Mouse (Mus musculus) limb, embryonic 14.5 days (tissue): Measurements from ENCODE around the gene Aldh1b1. TPM values are rescaled to one million over a fixed set of nuclear protein-coding genes. Genes with fewer than 3 reads are reported as not detected.

ENCODE experiments used
- ATAC-seq: fragments of 200-750 bp; cut with Nextera tagmentation; 2 replicates; pipeline ENCODE4 v1.8.0; 2017; ENCODE audit warnings: low read depth, moderate number of reproducible peaks, moderate TSS enrichment; ENCODE audit not compliant: low FRiP score
- DNase-seq: peaks from one replicate; pipeline ENCODE4 v3.0.0-alpha.2; 2015; ENCODE audit warnings: low spot score
- H3K27ac ChIP-seq: fragments of 300-500 bp; sonication (generic); replicated peaks from 2 replicates; pipeline ENCODE4 v1.5.1; 2014; ENCODE audit warnings: low read depth, mild to moderate bottlenecking, low read length, moderate library complexity, mixed read lengths
- H3K27me3 ChIP-seq: fragments of 300-500 bp; sonication (generic); 2 replicates; pipeline ENCODE4 v1.6.1; 2014; ENCODE audit warnings: low read length, mixed read lengths; ENCODE audit not compliant: control insufficient read depth, insufficient read depth
- H3K36me3 ChIP-seq: fragments of 300-500 bp; sonication (generic); 2 replicates; pipeline ENCODE4 v1.6.1; 2014; ENCODE audit warnings: mild to moderate bottlenecking, low read length, moderate library complexity, mixed read lengths; ENCODE audit not compliant: control insufficient read depth, insufficient read depth
- H3K4me1 ChIP-seq: fragments of 300-500 bp; sonication (generic); 2 replicates; pipeline ENCODE4 v1.6.1; 2014; ENCODE audit warnings: antibody characterized with exemption, low read length, mixed read lengths; ENCODE audit not compliant: control insufficient read depth, insufficient read depth
- H3K4me2 ChIP-seq: fragments of 300-500 bp; sonication (generic); replicated peaks from 2 replicates; pipeline ENCODE4 v1.6.1; 2014; ENCODE audit warnings: low read depth, mild to moderate bottlenecking, low read length, moderate library complexity; ENCODE audit not compliant: severe bottlenecking
- H3K4me3 ChIP-seq: fragments of 300-500 bp; sonication (generic); replicated peaks from 2 replicates; pipeline ENCODE4 v1.5.1; 2014; ENCODE audit warnings: low read length
- H3K9ac ChIP-seq: fragments of 300-500 bp; sonication (generic); 2 replicates; pipeline ENCODE4 v1.6.1; 2014; ENCODE audit warnings: mild to moderate bottlenecking, low read depth, low read length, moderate library complexity; ENCODE audit not compliant: severe bottlenecking
- H3K9me3 ChIP-seq: fragments of 300-500 bp; sonication (generic); 2 replicates; pipeline ENCODE4 v1.6.1; 2016; ENCODE audit warnings: low read length; ENCODE audit not compliant: control insufficient read depth
- POLR2A ChIP-seq: fragments of 200-500 bp; IDR thresholded peaks from 2 replicates; pipeline ENCODE4 v1.8.0; 2012; ENCODE audit warnings: inconsistent platforms, mild to moderate bottlenecking, moderate library complexity, borderline replicate concordance; ENCODE audit not compliant: insufficient read depth, insufficient read length; ENCODE audit errors: extremely low read depth
- WGBS: fragments of 180-500 bp; shearing (Covaris S2); extraction: QIAGEN DNeasy Blood & Tissue Kit; methylation state at CpG from one replicate; pipeline ENCODE4 v1.1.7; 2014; 5-methylcytosine and 5-hydroxymethylcytosine counted together
- polyA plus RNA-seq, 2 experiments: library from polyadenylated mRNA; depleted of rRNA in 1 of 2; stranded (reverse) in 1 of 2; unstranded in 1 of 2; fragments of >200 nt; fragmentation: Nextera tagmentation in 1 of 2; extraction: Ambion mirVana in 1 of 2; gene quantifications; 2 replicates each; pipeline versions ENCODE4 v1.2.1 to v1.2.3; 2012 to 2014

The Aldh1b1 gene
- polyA plus RNA-seq, 2 experiments, result 1.0 to 1.3 TPM

- peaks cover 29% of the 10 kb centered on the region for H3K4me1 ChIP-seq
- H3K9me3 ChIP-seq, result no peaks in the 10 kb centered on the region
- H3K4me2 ChIP-seq, result peak overlapping the region; percentile 31
- 5% methylated on average over 18 of the region's 18 CpGs for WGBS
- ATAC-seq (peak; percentile 47), DNase-seq (peak; percentile 44)
- 0 out of 2 replicates have a peak overlapping the region, but pooled peaks have one; percentile 9 for H3K27ac ChIP-seq
- no peak overlapping the region for H3K4me3 ChIP-seq
- H3K9ac ChIP-seq, result no peak overlapping the region
- no peaks in the 10 kb centered on the region for H3K36me3 ChIP-seq
- H3K27me3 ChIP-seq, result peaks cover 25% of the 10 kb centered on the region
- no peak for TF ChIP-seq POLR2A
Observed at GRCm38 (mm10) chr4:45763288-45764140, 35.3 kb upstream of the Aldh1b1 start.

DNA sequence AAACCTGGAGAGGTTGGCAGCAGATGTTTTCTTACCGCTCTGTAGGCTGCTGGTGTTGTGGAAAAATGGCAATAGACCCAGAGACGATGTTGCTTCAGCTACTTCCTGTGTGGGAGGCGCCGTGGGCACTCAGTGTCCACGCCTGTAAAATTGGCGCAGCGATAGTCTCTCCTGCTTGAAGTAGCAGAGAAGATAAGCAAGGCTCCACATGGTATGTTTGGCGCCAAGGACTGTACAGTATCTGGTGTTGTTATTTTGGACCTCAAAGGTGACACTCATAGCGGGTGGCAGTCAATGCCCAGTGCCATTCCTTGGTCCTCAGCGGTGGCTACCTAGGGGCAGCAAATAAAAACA is 34.7 kb upstream of the Aldh1b1 start:
- no peak overlapping the region for H3K9ac ChIP-seq
- H3K27ac ChIP-seq, result no peak overlapping the region
- TF ChIP-seq POLR2A, result no peak
- ATAC-seq, result no peak
- DNase-seq, result no peak
- peak overlapping the region; percentile 31 for H3K4me2 ChIP-seq
- peaks cover 25% of the 10 kb centered on the region for H3K27me3 ChIP-seq
- H3K36me3 ChIP-seq, result no peaks in the 10 kb centered on the region
- no peak overlapping the region for H3K4me3 ChIP-seq
- peaks cover 29% of the 10 kb centered on the region for H3K4me1 ChIP-seq
- H3K9me3 ChIP-seq, result no peaks in the 10 kb centered on the region
- WGBS, result 10% methylated on average over 10 of the region's 10 CpGs

- peaks cover 29% of the 10 kb centered on the region for H3K4me1 ChIP-seq
- ATAC-seq (no peak), DNase-seq (no peak)
- 0 out of 2 replicates have a peak overlapping the region, but pooled peaks have one; percentile 18 for H3K9ac ChIP-seq
- peaks cover 25% of the 10 kb centered on the region for H3K27me3 ChIP-seq
- 3% methylated on average over 16 of the region's 16 CpGs for WGBS
- no peak for TF ChIP-seq POLR2A
- peak overlapping the region; percentile 20 for H3K4me2 ChIP-seq
- H3K27ac ChIP-seq, result no peak overlapping the region
- peak overlapping the region; percentile 10; the same call in 1 of the 2 replicates for H3K4me3 ChIP-seq
- no peaks in the 10 kb centered on the region for H3K9me3 ChIP-seq
- no peaks in the 10 kb centered on the region for H3K36me3 ChIP-seq
Observed at GRCm38 (mm10) chr4:45765121-45765564, 33.7 kb upstream of the Aldh1b1 start.

DNA sequence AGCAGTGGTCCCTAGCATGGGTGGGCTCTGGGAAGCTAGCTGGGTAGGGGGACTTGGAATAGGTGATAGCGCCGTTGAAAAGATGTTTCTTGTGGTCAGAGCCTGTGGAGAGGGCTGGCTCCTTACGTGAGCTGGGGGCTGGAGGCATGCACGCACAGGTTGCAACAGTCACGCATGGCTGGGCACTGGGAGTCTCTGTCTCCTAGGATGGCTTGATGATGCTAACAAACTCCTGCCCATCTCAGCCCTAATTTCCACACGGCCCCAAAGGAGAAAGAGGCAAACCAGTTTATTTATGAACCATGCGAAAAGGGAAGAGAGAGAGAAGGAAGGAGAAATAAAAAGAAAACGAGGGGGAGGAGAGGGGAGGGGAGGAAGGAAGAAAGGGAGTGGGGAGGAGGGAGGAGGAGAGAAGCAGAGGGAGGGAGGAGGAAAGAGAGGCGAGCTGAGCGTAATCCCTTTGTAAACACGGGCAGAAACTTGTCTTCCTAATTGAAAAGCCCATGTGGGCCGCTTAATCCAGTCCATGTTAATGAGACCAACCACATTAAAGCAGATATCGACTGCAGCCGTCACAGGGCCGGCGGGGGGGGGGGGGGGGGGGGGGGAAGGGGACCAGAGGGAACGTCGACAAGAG is 33.1 kb upstream of the Aldh1b1 start:
- H3K4me3 ChIP-seq, result peak overlapping the region; percentile 10; the same call in 1 of the 2 replicates
- WGBS, result 4% methylated on average over 16 of the region's 18 CpGs
- no peaks in the 10 kb centered on the region for H3K9me3 ChIP-seq
- H3K27ac ChIP-seq, result no peak overlapping the region
- DNase-seq (no peak), ATAC-seq (no peak)
- H3K9ac ChIP-seq, result 0 out of 2 replicates have a peak overlapping the region, but pooled peaks have one; percentile 18
- H3K27me3 ChIP-seq, result peaks cover 25% of the 10 kb centered on the region
- no peak for TF ChIP-seq POLR2A
- no peaks in the 10 kb centered on the region for H3K36me3 ChIP-seq
- H3K4me2 ChIP-seq, result peak overlapping the region; percentile 20
- peaks cover 29% of the 10 kb centered on the region for H3K4me1 ChIP-seq

DNA sequence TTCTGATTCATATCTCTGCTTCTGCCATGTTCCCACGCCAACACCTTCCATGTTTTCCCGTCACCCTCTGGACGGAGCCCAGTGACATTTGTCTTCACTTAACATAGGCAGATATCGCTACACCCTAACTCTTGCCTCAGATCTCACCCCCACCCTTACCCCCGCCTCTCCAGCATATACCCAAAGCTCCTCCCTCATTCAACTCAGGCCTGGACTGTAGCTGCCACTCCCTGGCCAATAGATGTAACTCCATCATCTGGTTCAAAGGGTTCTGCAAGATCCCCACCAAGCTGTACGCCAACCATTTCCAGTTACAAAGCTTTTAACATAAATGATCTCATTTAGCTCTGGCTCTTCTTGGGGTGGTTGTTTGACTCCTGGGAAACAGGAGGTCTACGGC is 32.0 kb upstream of the Aldh1b1 start:
- Histone ChIP-seq H3K27me3 (peaks cover 25% of the 10 kb centered on the region), H3K27ac (no peak overlapping the region), H3K36me3 (no peaks in the 10 kb centered on the region), H3K4me3 (no peak overlapping the region), H3K9me3 (no peaks in the 10 kb centered on the region), H3K4me1 (peaks cover 29% of the 10 kb centered on the region), H3K9ac (no peak overlapping the region), H3K4me2 (no peak overlapping the region)
- ATAC-seq, result no peak
- no peak for TF ChIP-seq POLR2A
- 72% methylated on average over 7 of the region's 7 CpGs for WGBS
- no peak for DNase-seq
